Mouse (Mus musculus) lung, adult 2 months (tissue): Measurements from ENCODE around the gene Coa4.

Experiments used
- CTCF ChIP-seq: fragments of 200-500 bp; IDR thresholded peaks from 2 replicates; pipeline ENCODE4 v1.5.1; 2011; ENCODE audit warnings: mild to moderate bottlenecking, low read length, control low read depth; ENCODE audit not compliant: insufficient read depth
- POLR2A ChIP-seq: fragments of 200-500 bp; IDR thresholded peaks from 2 replicates; pipeline ENCODE4 v1.6.1; 2011; ENCODE audit warnings: low read depth, mild to moderate bottlenecking, control low read depth, low read length, borderline replicate concordance; ENCODE audit errors: extremely low read depth

DNA sequence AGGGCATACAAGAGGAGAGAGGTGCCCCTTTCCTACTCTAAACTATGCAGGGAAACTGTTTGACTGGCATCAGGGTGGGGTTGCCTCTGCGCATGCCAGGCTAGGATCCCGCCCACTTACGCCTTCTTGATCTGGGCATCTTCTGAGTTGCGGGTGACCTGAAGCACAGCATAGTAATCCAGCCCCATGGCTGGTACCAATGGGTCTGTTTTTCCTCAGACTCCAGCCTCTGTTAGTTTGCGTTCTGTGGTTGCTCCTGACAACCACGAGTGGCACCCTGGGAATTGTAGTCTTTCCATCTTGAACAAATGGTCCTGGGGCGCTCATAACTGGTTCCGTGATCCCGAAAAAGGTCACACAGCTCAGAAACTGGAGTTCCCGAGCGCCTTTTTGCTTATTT is 22.3 kb upstream of the Coa4 start, which contains the start of gene Dnajb13:
- TF ChIP-seq POLR2A (no peak), CTCF (no peak)
